Mouse (Mus musculus) CH12.LX (cell line): ENCODE measurements around the gene Prep. TPM values are rescaled to one million over a fixed set of nuclear protein-coding genes. Genes with fewer than 3 reads are reported as not detected.

ENCODE experiments used
- DNase-seq: peaks from one replicate; pipeline ENCODE4 v3.0.0-alpha.2; 2013; ENCODE audit errors: extremely low read depth
- H3K27ac ChIP-seq: 2 replicates; pipeline ENCODE4 v1.5.1; 2012; ENCODE audit warnings: low read depth, mild to moderate bottlenecking, control low read depth, moderate library complexity; ENCODE audit not compliant: insufficient read depth
- H3K27me3 ChIP-seq: replicated peaks from 2 replicates; pipeline ENCODE3; 2012; ENCODE audit warnings: inconsistent platforms
- H3K36me3 ChIP-seq, 2 experiments: replicated peaks in 1 of 2; 2 replicates each; pipeline versions ENCODE3 to v1.6.1; 2012; ENCODE audit warnings: inconsistent platforms in 1 of 2, low read length in 1 of 2, mild to moderate bottlenecking in 1 of 2, mixed read lengths in 1 of 2, moderate library complexity in 1 of 2; ENCODE audit not compliant: control insufficient read depth in 1 of 2, insufficient read depth in 1 of 2
- H3K4me1 ChIP-seq, 2 experiments: 2 replicates each; pipeline ENCODE4 v1.6.1; 2012; ENCODE audit warnings: inconsistent platforms in 1 of 2, moderate library complexity in 1 of 2; ENCODE audit not compliant: insufficient read depth in 2 of 2, control insufficient read depth in 1 of 2
- H3K4me2 ChIP-seq: 2 replicates; pipeline ENCODE4 v1.6.1; 2012; ENCODE audit warnings: low read depth, mild to moderate bottlenecking, control low read depth; ENCODE audit not compliant: poor library complexity, insufficient read depth, severe bottlenecking
- H3K4me3 ChIP-seq, 3 experiments: fragments of 150-350 bp in 1 of 3; sonication (generic) in 1 of 3; replicated peaks in 1 of 3; 2 replicates each; pipeline versions ENCODE3 to v1.5.1; 2011 to 2012; ENCODE audit warnings: low read depth in 2 of 3, low read length in 2 of 3, mild to moderate bottlenecking in 2 of 3, moderate library complexity in 2 of 3, control low read depth in 1 of 3, improper control_type of control experiment in 1 of 3, inconsistent platforms in 1 of 3, mixed read lengths in 1 of 3; ENCODE audit not compliant: poor library complexity in 1 of 3
- H3K79me2 ChIP-seq: replicated peaks from 2 replicates; pipeline ENCODE4 v1.6.1; 2012; ENCODE audit warnings: mild to moderate bottlenecking, moderate library complexity; ENCODE audit not compliant: control insufficient read depth, poor library complexity, insufficient read depth, severe bottlenecking; ENCODE audit errors: extremely low read depth
- H3K9ac ChIP-seq: 2 replicates; pipeline ENCODE4 v1.6.1; 2012; ENCODE audit warnings: low read depth, mild to moderate bottlenecking, control low read depth, moderate library complexity; ENCODE audit not compliant: insufficient read depth
- H3K9me3 ChIP-seq: replicated peaks from 2 replicates; pipeline ENCODE3; 2012; ENCODE audit warnings: low read length, inconsistent platforms, mixed read lengths
- CTCF ChIP-seq, 2 experiments: IDR thresholded peaks in 1 of 2; conservative IDR thresholded peaks in 1 of 2; 2 replicates each; pipeline ENCODE4 v1.5.1; 2011 to 2012; ENCODE audit warnings: low read depth in 2 of 2, low read length in 2 of 2, improper control_type of control experiment in 1 of 2, inconsistent platforms in 1 of 2, mild to moderate bottlenecking in 1 of 2, moderate library complexity in 1 of 2
- HCFC1 ChIP-seq: IDR thresholded peaks from 2 replicates; pipeline ENCODE4 v1.6.1; 2012; ENCODE audit warnings: low read depth, mild to moderate bottlenecking, inconsistent platforms, low read length, improper control_type of control experiment
- IRF4 ChIP-seq: IDR thresholded peaks from 2 replicates; pipeline ENCODE4 v1.6.1; 2014; ENCODE audit warnings: low read depth, mild to moderate bottlenecking, inconsistent platforms, low read length, improper control_type of control experiment
- KAT2A ChIP-seq: IDR thresholded peaks from 2 replicates; pipeline ENCODE4 v1.6.1; 2012; ENCODE audit warnings: low read length, improper control_type of control experiment, inconsistent platforms; ENCODE audit not compliant: insufficient replicate concordance
- RAD21 ChIP-seq: IDR thresholded peaks from 2 replicates; pipeline ENCODE4 v1.6.1; 2011; ENCODE audit warnings: low read depth, mild to moderate bottlenecking, low read length, improper control_type of control experiment, moderate library complexity
- RCOR1 ChIP-seq: conservative IDR thresholded peaks from 2 replicates; pipeline ENCODE4 v1.6.1; 2012; ENCODE audit warnings: low read depth, mild to moderate bottlenecking, inconsistent platforms, low read length, improper control_type of control experiment
- SMC3 ChIP-seq: IDR thresholded peaks from 2 replicates; pipeline ENCODE4 v1.6.1; 2011; ENCODE audit warnings: low read depth, low read length, improper control_type of control experiment
- TBP ChIP-seq: conservative IDR thresholded peaks from 2 replicates; pipeline ENCODE4 v1.6.1; 2011; ENCODE audit warnings: low read depth, low read length, improper control_type of control experiment
- TCF12 ChIP-seq: IDR thresholded peaks from 2 replicates; pipeline ENCODE4 v1.6.1; 2014; ENCODE audit warnings: low read depth, mild to moderate bottlenecking, inconsistent platforms, low read length, improper control_type of control experiment
- USF1 ChIP-seq: IDR thresholded peaks from 2 replicates; pipeline ENCODE4 v1.6.1; 2014; ENCODE audit warnings: low read depth, mild to moderate bottlenecking, inconsistent platforms, low read length, improper control_type of control experiment
- ZMIZ1 ChIP-seq: IDR thresholded peaks from 2 replicates; pipeline ENCODE4 v1.6.1; 2012; ENCODE audit warnings: low read depth, mild to moderate bottlenecking, inconsistent platforms, low read length, improper control_type of control experiment
- dilution Hi-C: fragments of 300-500 bp; cut with MboI; formaldehyde crosslinking; loops from 2 replicates; pipeline ENCODE4 v1.14.3; 2020; ENCODE audit warnings: low sequenced_read_pairs; ENCODE audit not compliant: extremely low pct_unique_long_range_greater_than_20kb, extremely low pct_ligation_motif_present
- in situ Hi-C: fragments of 300-500 bp; cut with MboI; formaldehyde crosslinking; loops from 3 replicates; pipeline ENCODE4 v1.14.3; 2019; ENCODE audit warnings: low sequenced_read_pairs, low pct_ligation_motif_present, low pct_unique_long_range_greater_than_20kb, mixed read lengths
- polyA plus RNA-seq: library from polyadenylated mRNA; unstranded; fragments of >175 nt; gene quantifications from 2 replicates; pipeline ENCODE4 v1.2.1, GENCODE M21; 2012; ENCODE audit warnings: low read depth; ENCODE audit not compliant: insufficient read length
- total RNA-seq, 2 experiments: library from RNA; depleted of rRNA; stranded (reverse); fragments of 300-350 nt in 1 of 2; fragments of >200 nt in 1 of 2; gene quantifications; 2 replicates each; pipeline ENCODE4 v1.2.3; 2012 to 2014

The Prep gene
- total and polyA plus RNA-seq, 3 experiments: 17.6 to 28.2 (median 25.7) TPM

DNA sequence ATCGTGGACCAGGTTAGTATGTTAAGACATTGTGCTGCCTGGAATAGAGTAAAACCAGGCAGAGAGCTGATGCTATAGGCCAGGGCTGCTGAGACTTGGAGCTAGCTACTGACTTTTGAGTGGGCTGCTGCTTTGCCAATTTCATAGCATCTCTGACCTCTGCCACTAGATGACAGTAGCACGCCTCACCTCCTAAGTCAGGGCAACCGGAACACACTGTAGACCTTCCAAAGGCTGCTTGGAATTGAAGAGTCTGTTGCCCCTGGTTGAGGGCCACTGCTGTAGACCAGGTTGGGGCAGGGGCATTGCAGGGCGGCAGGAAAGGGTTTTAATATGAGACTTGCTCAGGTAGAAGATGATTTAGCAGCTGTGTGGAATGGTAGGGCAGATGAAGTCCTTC lies 47.5 kb downstream of the Prep start:
- H3K27me3 ChIP-seq: no peaks in the 10 kb centered on the region
- no peaks in the 10 kb centered on the region for H3K4me1 ChIP-seq
- TF ChIP-seq RAD21: peak; percentile 41
- TF ChIP-seq CTCF (conservative IDR thresholded peaks at IDR 0.05 in 1 of 2, IDR thresholded peaks at IDR 0.05 in 1 of 2; ENCODE audit: low read depth in 2 of 2, low read length in 2 of 2): peak in 1 of 2 experiments; percentile 57; a peak in 2 of 4 replicates
- no peak for TF ChIP-seq IRF4
- TF ChIP-seq RCOR1: no peak
- TF ChIP-seq TCF12: no peak
- TF ChIP-seq USF1: no peak
- TF ChIP-seq SMC3: peak; percentile 35
- no peak for TF ChIP-seq HCFC1
- TF ChIP-seq, all 38 proteins: peak for 3
- in situ Hi-C loops: no loop called here
- peaks cover under 1% of the 10 kb centered on the region for H3K9me3 ChIP-seq
- H3K4me3 ChIP-seq: no peak overlapping the region
- dilution Hi-C loops: no loop called here
- peaks cover 74 to 92% of the 10 kb centered on the region in 2 experiments for H3K36me3 ChIP-seq
- no peaks in the 10 kb centered on the region for H3K79me2 ChIP-seq
- no peak overlapping the region for H3K27ac ChIP-seq
- H3K4me2 ChIP-seq: no peak overlapping the region
- DNase-seq: no peak
- H3K9ac ChIP-seq: no peak overlapping the region

- dilution Hi-C loops (no loop called here), in situ Hi-C loops (no loop called here)
- Histone ChIP-seq H3K27me3 (no peaks in the 10 kb centered on the region), H3K9me3 (no peaks in the 10 kb centered on the region), H3K36me3 (peaks cover 79 to 88% of the 10 kb centered on the region in 2 experiments), H3K4me2 (no peak overlapping the region), H3K4me3 (no peak overlapping the region), H3K79me2 (no peaks in the 10 kb centered on the region), H3K27ac (no peak overlapping the region), H3K4me1 (no peaks in the 10 kb centered on the region), H3K9ac (no peak overlapping the region)
- no peak for TF ChIP-seq ZMIZ1
- TF ChIP-seq KAT2A: no peak
- no peak for TF ChIP-seq TBP
- DNase-seq: no peak
Observed at GRCm38 (mm10) chr10:45116832-45117231, 49.8 kb downstream of the Prep start.

DNA sequence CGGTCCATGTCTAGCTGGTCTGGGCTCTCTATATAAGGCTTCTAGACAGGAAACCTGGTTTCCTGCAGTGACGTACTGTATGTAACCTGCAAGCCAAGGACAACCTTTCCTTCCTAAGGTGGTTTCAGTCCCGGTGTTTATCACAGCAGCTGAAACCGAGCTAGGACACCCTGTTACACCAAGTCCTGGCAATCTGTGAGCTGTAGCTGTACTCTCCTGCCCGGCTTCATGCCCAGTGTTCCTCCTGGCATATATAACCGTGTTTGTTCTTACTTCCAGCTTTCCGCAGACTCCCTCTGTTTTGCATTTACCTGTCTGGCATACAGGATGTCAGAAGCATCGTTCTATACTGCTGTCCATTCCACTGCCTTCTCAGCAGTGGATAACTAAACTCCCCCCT lies 51.4 kb downstream of the Prep start:
- Histone ChIP-seq H3K27me3 (no peaks in the 10 kb centered on the region), H3K4me3 (no peak overlapping the region), H3K36me3 (peaks cover 80 to 88% of the 10 kb centered on the region in 2 experiments), H3K79me2 (no peaks in the 10 kb centered on the region), H3K4me1 (no peaks in the 10 kb centered on the region), H3K9me3 (no peaks in the 10 kb centered on the region), H3K4me2 (no peak overlapping the region), H3K9ac (no peak overlapping the region), H3K27ac (no peak overlapping the region)
- dilution Hi-C loops: no loop called here
- TF ChIP-seq CTCF (conservative IDR thresholded peaks at IDR 0.05 in 1 of 2, IDR thresholded peaks at IDR 0.05 in 1 of 2; ENCODE audit: low read depth in 2 of 2, low read length in 2 of 2): no peak
- no peak for DNase-seq
- in situ Hi-C loops: no loop called here
